Mouse (Mus musculus) left cerebral cortex, postnatal 10 days (tissue): ENCODE data around the gene Poldip3. TPM values are rescaled to one million over a fixed set of nuclear protein-coding genes. Genes with fewer than 3 reads are reported as not detected.
A peak's percentile ranks its signal among the peaks of the same experiment; 100 is the strongest.

Experiments used
- DNase-seq, 2 experiments: peaks; one replicate each; pipeline ENCODE4 v3.0.0; 2021 to 2022; ENCODE audit warnings: low spot score in 2 of 2, mixed read lengths in 1 of 2; ENCODE audit errors: extremely low spot score in 1 of 2
- intact Hi-C: fragments of 180-260 bp; cut with DNase I; formaldehyde crosslinking; loops from one replicate; pipeline ENCODE4 v1.15.1; 2025
- total RNA-seq, 2 experiments: library from RNA; stranded (reverse); gene quantifications; 2 replicates each; pipeline ENCODE4 v1.2.3; 2021

Poldip3 gene
- total RNA-seq, 2 experiments from 2014 or later: 85.9 to 86.5 TPM

DNA sequence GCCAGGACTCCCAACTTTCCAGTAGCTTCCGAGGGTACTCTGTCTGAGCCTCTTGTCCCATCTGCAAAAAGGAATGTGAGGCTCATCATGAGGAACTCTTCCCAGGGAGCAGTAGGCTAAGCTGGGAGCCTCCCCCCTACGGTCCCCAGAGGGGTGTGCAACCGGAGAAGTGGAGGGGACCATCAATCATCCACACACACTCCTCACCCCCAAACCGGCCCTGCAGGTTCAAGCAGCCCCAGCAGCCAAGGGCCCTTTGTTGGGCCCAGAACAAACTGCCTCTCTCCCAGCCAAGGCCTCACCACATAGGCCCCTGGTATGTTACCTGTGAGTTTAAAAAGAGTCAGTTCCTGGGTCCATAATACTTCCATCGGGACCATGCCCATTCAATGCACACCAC lies 17.9 kb upstream of the Poldip3 start:
- intact Hi-C loops: no loop called here
- DNase-seq: no peak

DNA sequence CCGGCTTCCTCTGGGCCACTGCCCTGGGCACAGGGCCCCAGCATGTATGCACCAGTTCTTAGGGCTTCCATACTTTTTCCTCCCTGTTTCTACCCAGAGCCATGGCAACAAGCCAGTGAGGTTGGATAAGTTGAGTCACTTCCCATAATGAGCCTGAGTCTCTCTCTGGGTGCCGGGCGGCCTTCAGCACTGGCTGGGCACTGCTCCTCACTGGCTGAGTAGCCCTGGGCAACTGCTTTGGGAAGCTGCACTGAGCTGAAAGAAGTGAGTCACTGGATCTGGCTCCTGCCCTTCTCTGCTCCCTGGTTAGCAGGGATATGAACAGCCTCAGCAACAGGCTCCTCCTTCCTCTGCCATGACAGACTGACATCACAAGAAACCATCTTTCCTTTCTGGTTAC lies 17.5 kb upstream of the Poldip3 start:
- DNase-seq: no peak
- intact Hi-C loops: no loop called here

DNA sequence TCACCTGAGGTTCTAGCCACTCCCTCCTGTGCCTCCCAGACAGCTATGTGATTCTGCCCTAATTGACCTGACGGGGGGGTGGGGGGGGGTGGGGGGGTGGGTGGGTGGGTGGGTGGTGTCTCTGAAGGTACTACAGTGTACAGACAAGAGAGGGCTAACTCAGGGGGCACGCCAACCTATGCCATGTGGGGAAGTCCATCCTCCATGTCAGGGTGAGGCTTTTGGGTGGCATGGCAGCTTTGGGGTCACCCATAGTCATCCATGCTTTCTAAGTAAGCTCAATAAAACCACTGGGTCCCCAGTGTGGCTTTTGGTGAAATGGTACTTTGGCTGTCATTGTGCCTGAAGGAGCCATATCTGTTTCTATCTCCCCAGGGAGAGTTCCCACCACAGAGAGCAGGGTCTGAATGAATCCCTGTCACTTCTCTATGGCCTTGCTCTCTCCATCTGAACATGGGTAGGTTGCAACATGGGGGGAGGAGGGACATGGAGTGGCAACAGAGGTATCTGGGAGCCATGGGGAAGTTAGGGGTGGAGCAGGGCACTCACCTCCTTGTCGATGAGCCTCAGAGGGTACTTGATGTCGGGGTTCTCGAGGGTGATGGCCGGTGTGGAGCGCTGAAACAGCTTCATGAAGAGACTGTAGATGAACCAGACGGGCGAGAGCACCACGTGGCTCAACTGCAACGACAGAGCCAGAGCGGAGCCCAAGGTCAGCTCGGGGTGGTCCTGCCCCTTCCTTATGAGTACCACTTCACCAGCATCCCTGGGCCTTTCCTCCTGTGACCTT lies 16.5 kb upstream of the Poldip3 start:
- no peak for DNase-seq
- intact Hi-C loops: no loop called here

DNA sequence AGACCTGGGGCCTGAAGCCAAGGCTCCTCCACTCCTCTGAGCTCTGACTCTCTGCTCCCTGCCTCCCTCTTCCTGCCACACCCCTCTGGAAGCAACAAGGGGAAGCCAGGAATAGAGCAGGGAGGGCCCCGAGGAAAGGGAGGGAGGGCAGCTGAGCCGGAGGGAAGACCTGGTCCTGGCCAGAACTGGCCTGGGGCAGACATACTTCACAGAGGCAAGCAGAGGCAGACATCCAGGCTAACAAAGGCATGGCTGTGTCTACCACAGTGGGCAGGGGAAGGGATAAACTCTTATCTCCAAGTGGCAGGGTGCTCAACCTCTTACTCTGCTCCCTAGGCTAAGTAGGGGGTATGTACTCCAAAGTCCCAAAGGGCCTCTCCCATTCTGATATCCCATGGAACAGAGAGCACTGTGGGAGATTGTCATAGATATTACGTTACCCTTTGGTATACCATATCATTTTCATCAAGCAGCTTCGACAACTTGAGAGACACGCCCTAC lies 15.8 kb upstream of the Poldip3 start:
- intact Hi-C loops: no loop called here
- peak in 1 of 2 experiments; percentile 77 for DNase-seq

DNA sequence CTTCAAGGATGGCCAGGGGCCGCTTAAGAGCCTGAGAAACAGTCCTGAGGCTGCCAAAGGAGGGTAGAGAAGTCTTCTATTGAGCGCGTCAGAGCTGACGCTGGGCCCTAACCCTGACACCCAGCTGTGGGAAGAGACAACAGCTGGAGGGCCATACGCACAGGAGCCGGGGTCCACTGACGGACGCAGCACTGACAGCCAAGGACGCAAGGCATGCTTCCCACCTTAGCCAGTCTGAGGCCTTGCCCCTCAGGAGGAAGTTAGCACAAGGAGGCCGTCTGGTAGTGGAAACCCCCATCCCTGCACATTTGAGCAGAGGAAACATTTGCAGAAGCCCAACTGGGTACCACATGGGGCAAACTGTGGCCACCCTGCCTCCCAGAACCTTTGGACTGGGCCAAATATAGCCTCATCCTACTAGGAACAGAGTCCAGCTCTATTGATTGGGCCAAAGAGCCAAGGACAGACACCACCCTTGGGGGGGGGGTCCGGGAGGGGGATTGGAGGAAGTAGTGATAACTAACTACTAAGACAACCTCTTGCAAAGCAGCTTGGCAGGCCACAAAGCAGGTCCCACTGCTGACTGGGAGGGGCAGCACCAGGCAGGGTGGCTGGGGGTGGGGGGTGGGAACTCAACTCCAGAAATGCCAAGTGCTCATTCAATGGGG lies 13.8 kb upstream of the Poldip3 start:
- intact Hi-C loops: no loop called here
- no peak for DNase-seq

DNA sequence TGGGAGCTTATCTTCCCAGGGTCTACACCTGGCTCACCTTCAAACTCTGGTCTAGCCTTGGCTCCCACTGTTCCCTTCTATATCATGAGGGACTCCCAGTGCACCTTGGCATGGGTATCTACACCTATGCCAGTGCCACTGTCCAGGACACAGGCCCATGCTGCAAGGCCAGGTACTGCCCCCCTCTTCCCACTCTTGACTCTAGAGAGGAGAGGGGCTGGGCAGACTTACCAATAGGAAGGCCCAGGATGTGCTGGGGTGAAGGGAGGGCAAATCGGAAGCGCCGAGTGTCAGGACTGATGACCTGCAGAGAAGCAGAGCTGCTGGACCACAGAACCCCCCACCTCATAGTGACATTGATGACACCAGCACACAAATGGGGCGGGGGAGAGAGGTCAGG lies 12.8 kb upstream of the Poldip3 start:
- DNase-seq: no peak
- intact Hi-C loops: no loop called here

DNA sequence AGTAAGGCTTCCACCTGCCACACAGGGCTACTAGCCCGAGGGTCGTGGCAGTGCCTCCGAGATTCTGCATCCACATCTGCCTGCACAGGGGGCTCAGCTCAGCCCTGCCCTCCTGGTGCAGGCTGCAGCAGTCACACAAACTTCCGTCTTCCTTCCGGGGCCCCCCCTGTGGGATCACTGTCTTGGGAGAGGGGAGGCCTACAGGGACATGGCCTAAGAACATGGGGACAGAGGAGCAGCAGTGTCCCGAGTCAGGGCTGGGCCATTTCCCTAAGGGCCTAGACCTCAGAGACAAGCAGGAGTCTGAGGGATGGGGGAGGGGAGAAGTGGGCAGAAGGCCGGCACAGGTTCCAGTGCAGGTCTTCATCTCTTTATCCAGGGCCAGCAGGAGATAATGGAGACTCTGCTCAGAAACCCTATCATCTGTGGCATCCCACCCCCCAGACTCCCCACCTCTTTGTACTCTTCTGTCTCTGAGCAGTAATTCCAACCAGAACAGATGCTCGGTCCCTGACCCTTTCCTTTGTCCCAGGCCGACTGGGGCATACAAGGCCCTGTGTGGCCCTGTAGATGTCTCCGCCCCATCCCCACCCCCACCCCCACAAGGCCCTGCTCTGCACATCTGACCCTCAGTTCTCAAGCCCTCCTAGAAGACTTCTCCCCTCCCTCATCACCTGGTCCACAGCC lies 12.0 kb upstream of the Poldip3 start:
- intact Hi-C loops: no loop called here
- no peak for DNase-seq

DNA sequence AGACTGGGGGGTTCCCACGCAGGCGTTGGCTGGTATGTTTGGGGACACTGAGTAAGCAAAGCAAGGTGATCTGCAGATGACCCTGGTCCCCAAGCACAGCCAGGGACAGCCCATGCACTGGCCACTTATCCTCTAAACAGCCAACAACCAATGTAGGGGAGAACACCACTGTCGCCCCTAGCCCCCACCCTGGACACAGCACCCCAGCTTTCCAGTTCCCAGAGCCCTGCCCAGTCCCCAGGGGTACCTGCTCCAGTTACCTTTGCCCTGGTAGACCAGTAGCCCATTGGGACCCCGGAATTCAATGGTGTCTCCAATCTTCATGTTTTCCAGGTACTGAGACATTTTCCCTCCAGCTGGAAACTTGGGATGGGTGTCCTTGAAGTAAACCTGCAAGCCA lies 11.4 kb upstream of the Poldip3 start:
- intact Hi-C loops: no loop called here
- no peak for DNase-seq

DNA sequence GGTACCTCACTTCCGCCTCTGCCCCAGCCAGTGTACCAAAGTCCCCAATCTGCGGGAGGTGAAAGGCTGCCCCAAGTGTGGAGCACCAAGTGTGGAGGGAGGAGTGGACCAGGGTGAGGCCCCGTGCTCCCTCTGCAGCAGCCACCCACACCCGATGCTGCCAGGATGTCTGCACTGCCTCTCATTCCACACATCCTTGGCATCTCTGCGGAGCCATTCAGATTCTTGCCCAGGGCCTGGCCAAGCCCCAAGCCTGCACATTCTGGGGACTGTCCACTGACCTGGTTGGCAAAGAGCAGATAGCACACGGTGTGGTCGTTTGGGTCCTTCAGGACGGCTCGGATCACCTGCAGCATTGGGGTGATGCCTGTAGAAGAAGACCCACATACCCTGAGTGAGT lies 10.6 kb upstream of the Poldip3 start:
- intact Hi-C loops: no loop called here
- no peak for DNase-seq

DNA sequence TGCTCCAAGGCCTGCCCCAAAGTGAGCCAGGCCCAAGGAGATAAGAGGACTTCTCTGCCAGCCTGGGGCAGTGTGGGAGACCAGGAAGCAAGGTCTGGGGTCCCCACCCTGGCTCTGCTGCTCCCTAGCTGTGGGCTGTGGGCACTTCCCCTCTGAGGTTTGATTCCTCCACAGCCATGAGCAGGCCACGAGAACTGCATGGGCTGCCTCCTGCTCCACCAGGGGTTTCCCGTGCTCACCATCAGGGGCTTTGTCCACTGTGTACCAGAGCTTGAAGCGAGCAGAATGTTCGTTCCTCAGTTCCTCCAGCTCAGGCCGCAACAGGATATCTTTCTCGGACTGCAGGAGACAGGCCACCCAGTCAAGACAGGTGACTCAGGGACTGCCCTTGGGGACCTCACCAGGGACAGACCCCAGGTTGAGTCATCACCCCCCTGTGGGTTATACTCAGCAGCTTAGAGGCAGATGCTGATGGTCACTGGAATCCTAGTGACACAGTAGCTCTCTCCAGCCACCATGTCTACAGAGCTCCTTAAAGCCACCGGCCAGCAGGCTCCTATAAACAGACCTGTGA lies 9.5 kb upstream of the Poldip3 start:
- intact Hi-C loops: no loop called here
- DNase-seq: peak in 1 of 2 experiments; percentile 59

DNA sequence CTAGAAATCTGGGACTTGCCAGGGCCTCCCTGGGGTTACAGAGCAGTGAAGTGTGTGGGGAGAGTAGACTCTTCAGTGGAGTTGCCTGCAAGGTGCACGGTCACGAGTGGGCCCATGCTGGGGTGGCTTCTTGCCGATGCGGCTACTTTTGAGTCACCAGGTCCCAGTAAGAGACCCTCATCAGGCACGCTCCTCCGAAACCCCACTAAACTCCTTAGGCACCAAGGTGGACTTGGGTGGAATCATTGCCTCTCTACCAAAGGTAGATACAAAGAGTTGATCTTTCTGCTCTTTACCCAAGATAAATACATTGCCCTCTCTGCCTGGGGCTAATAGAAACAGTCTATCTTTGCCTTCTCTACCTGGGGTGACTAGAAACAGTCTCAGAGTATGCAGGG lies 8.5 kb upstream of the Poldip3 start:
- intact Hi-C loops: no loop called here
- no peak for DNase-seq

DNA sequence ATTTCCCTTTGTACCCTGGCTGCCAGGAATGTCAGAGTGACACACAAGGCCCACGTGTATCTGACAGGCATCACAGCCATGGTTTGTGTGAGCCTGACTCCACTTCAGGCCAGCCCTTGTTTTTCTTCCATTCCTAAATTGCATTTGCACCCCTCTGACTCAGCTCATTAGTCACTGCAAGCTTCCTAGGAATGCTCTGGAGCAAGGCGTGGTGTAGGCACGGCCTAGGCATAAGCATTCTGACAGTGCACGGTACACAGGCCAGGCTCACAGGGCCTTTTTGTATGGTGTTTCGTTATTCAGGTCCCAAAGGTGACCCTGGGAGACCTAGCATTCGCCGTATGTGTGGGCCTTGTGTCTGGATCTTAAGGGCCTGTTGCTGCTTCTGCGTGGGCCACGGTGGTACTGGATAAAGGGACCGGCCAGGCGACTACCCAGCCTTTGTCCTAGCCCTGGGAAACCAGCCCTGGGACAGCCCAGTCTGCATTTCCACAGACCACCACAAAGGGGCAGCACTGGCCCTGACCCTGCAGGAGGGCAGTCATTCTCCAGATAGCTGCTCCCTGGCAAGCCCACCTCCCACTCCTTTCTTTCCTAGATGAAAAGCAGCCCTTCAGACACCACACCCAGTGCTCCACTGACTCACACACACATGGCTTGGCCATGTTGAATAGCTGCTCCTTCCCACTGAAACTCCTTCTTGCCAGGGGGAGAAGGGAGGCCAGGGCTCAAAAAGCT lies 7.9 kb upstream of the Poldip3 start:
- intact Hi-C loops: no loop called here
- DNase-seq: peak in 1 of 2 experiments; percentile 67

DNA sequence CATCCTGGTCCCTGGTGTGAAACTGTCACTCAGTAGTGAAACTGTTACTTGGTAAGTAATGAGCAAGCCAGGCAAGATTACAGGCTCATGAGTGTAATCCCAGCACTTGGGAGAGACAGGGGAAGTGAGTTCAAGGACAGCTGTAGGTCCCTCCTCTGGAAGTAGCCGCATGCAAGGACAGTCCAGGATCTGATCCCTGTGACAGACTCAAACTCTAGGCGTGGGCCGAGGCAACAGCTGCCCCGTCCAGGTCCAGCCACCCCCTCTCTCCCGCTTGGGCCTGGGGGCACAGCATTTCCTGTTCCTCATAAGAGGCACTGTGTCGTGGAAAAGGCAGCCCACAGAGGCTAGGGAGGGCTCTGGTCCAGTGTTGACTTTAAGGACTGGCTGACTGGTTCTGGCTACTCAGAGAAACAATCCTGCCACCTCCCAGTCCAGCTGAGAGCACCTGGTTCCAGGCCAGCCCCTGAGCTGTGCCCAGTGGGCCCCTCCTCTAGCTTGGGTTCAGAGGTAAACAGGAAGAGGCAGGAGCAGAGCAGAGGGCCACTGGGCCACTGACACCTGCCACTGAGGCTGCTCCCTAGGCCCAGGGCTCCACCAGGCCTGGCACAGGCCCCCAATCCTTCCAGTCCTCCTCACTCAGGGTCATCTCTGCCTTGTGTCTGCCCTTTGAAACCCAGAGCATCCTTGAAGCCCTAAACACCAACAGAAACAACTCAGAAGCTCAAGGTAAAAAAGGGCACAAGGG lies 6.7 kb upstream of the Poldip3 start:
- DNase-seq: no peak
- intact Hi-C loops: no loop called here

DNA sequence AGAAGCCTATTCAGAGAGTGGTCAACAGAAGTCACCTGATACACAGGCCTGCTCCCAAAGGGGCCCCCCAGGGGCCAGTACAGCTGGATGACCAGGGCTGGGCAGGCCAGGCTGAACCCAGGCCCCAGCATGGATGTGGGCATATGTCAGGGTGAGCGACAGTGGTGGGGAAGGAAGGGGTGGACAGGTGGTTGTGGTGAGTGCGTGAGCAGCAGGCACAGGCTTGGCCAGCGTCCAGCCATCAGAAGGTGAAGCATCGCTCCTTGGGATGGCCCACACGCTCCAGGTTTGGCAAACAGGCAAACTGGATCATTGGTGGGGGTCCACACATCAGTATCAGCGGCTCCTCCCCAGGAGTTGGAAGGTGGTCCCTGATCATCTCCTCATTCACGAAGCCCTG lies 5.1 kb upstream of the Poldip3 start:
- intact Hi-C loops: no loop called here

DNA sequence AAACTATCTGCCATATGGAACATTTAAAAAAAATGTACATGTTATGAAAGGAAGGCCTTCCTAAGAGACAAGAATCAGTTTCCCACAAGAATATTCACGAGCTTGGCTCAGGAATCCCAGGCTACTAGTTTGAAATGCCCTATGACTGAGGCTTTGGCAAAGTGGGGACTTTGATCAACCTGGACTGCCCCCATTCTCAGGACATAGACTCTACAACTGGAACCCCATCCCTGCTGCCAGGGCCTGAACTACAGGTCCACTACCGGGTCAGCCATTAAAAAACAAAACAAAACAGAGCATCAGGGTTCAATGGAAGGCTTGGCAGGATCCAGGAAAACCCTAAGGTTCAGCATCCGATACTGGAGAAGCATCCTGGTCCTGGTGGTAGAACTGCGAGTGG lies 1.5 kb upstream of the Poldip3 start:
- no peak for DNase-seq
- intact Hi-C loops: no loop called here

More for the DNA sequence above, 5.1 kb upstream of the Poldip3 start:
- no peak for DNase-seq

DNA sequence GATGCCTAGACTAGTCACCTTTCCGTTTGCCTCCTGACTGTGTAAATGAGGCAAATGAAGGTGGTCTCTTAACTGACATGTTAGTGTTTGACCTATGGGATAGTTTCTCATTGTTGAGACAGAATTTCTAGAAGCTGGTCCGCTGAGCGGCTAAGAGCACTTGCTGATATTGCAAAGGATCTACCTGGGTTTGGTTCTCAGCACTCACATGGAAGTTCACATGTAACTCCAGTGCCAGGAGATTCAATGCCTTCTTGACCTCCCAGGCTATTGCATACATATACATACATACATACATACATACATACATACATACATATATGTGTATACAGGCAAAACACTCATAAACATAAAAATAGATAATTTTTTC lies 874 bp upstream of the Poldip3 start:
- intact Hi-C loops: no loop called here
- no peak for DNase-seq

DNA sequence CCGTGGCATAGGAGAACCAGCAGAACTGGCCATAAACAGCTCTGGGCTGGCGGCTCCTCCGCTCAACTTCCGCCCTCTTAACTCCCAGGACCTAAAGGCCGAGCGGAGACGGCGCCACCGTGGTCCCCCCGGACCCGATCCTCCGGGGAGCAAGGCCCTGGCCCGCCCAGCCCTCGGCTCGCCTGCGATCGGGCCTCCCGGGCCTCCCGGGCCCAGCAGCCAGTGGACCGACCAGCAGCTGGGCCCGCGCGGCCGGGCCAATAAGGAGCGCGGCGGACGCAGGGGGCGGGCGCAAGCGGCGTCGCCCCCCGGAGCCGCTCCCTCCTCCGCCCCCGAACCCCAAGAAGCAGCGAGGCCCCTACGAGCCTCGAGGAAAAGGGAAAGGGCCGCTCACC lies 386 bp downstream of the Poldip3 start:
- intact Hi-C loops: no loop called here
- DNase-seq: no peak

DNA sequence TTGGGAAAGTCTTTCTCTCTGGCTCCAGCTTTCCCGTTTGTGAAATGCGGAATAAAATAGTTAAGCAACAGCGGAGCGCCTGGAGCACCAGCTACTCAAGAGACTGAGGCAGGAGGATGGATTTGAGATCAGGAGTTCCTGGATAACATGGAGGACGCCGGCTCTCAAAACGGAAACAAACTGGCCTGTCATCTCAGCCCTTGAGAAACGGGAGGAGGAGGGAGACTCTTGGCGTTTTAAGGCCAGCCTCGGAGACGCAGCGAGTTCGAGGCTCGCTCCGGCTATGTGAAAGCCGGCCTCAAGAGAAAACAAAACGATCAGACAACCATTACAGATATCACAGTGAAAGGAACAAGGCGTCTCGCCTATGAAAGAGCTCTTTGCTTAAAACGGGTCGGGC lies 789 bp downstream of the Poldip3 start:
- no peak for DNase-seq

More for the DNA sequence above, 789 bp downstream of the Poldip3 start:
- intact Hi-C loops: no loop called here
